Mouse (Mus musculus): ENCODE data around the gene BC017158. TPM values are rescaled to one million over a fixed set of nuclear protein-coding genes. Genes with fewer than 3 reads are reported as not detected.
A peak's percentile ranks its signal among the peaks of the same experiment; 100 is the strongest.

BC017158 gene
- total RNA-seq, 2 experiments from 2014 or later = 10.3 to 10.8 TPM

- DNase-seq = no peak
- intact Hi-C loops (cut with DNase I) = no loop called here
These were observed 30.2 kb downstream of the BC017158 start for GRCm38 (mm10) chr7:128267813-128268212.

GRCm38 (mm10) chr7:128267391-128267790, 30.6 kb downstream of the BC017158 start:
- no peak for DNase-seq
- intact Hi-C loops (cut with DNase I) = no loop called here

- intact Hi-C loops (cut with DNase I) = no loop called here
- no peak for DNase-seq
These were observed 31.9 kb downstream of the BC017158 start for GRCm38 (mm10) chr7:128266056-128266455.

- intact Hi-C loops (cut with DNase I) = no loop called here
These were observed 32.6 kb downstream of the BC017158 start, which contains the start of gene Slc5a2 for GRCm38 (mm10) chr7:128265411-128265810. Gene Slc5a2, plus strand, starts transcription at chr7:128265657.

GRCm38 (mm10) chr7:128256783-128257334, 41.1 kb downstream of the BC017158 start:
- DNase-seq = peak; percentile 55 to 58
- intact Hi-C loops (cut with DNase I) = no loop called here

More at GRCm38 (mm10) chr7:128265411-128265810, 32.6 kb downstream of the BC017158 start, which contains the start of gene Slc5a2:
- DNase-seq = no peak

GRCm38 (mm10) chr7:128255757-128256156, 42.2 kb downstream of the BC017158 start:
- no peak for DNase-seq
- intact Hi-C loops (cut with DNase I) = no loop called here

- no peak for DNase-seq
- intact Hi-C loops (cut with DNase I) = no loop called here
These were observed 43.0 kb downstream of the BC017158 start for GRCm38 (mm10) chr7:128254978-128255377.

GRCm38 (mm10) chr7:128252609-128253008, 45.4 kb downstream of the BC017158 start:
- intact Hi-C loops (cut with DNase I) = no loop called here
- no peak for DNase-seq

- intact Hi-C loops (cut with DNase I) = no loop called here
- DNase-seq = no peak
These were observed 46.0 kb downstream of the BC017158 start for GRCm38 (mm10) chr7:128251946-128252345.

GRCm38 (mm10) chr7:128249998-128250397, 48.0 kb downstream of the BC017158 start:
- intact Hi-C loops (cut with DNase I) = loop anchor here (5.0 to 10.0 kb wide), 2 partner anchors 47 to 455 kb away; partner anchors contain the start of gene BC017158
- DNase-seq = no peak

- intact Hi-C loops (cut with DNase I) = loop anchor here (5.0 to 10.0 kb wide), 2 partner anchors 49 to 456 kb away; partner anchors contain the start of gene BC017158
- DNase-seq = no peak
These were observed 49.6 kb downstream of the BC017158 start for GRCm38 (mm10) chr7:128248081-128249042.

GRCm38 (mm10) chr7:128247443-128247842, 50.5 kb downstream of the BC017158 start:
- intact Hi-C loops (cut with DNase I) = loop anchor here (1.0 to 10.0 kb wide), 3 partner anchors 50 to 457 kb away; partner anchors contain the start of gene BC017158
- DNase-seq = peak; percentile 92 to 94

- DNase-seq = peak; percentile 73 to 75
- intact Hi-C loops (cut with DNase I) = loop anchor here (1.0 to 10.0 kb wide), 3 partner anchors 51 to 458 kb away; partner anchors contain the start of gene BC017158
These were observed 51.2 kb downstream of the BC017158 start, which contains the start of gene Tgfb1i1 for GRCm38 (mm10) chr7:128246496-128247391. Gene Tgfb1i1, plus strand, starts transcription at chr7:128246812.

GRCm38 (mm10) chr7:128245547-128245946, 52.4 kb downstream of the BC017158 start:
- no peak for DNase-seq
- intact Hi-C loops (cut with DNase I) = loop anchor here (5.0 to 10.0 kb wide), 2 partner anchors 52 to 459 kb away; partner anchors contain the start of gene BC017158

GRCm38 (mm10) chr7:128244410-128245025, 53.5 kb downstream of the BC017158 start:
- intact Hi-C loops (cut with DNase I) = loop anchor here (5.0 to 10.0 kb wide), 2 partner anchors 53 to 460 kb away; partner anchors contain the start of gene BC017158

GRCm38 (mm10) chr7:128243921-128244320, 54.0 kb downstream of the BC017158 start:
- DNase-seq = no peak
- intact Hi-C loops (cut with DNase I) = loop anchor here (10.0 kb wide), 1 partner anchor 461 kb away; no protein-coding TSS in a partner anchor

More at GRCm38 (mm10) chr7:128244410-128245025, 53.5 kb downstream of the BC017158 start:
- no peak for DNase-seq

- DNase-seq = no peak
- intact Hi-C loops (cut with DNase I) = loop anchor here (10.0 kb wide), 1 partner anchor 462 kb away; no protein-coding TSS in a partner anchor
These were observed 55.6 kb downstream of the BC017158 start for GRCm38 (mm10) chr7:128242331-128242730.

- intact Hi-C loops (cut with DNase I) = loop anchor here (10.0 kb wide), 1 partner anchor 465 kb away; no protein-coding TSS in a partner anchor
- DNase-seq = no peak
These were observed 57.7 kb downstream of the BC017158 start for GRCm38 (mm10) chr7:128240131-128240784.
